Mouse (Mus musculus) adrenal gland, adult 18-20 months (tissue): ENCODE measurements around the gene Notch1. TPM values are rescaled to one million over a fixed set of nuclear protein-coding genes. Genes with fewer than 3 reads are reported as not detected.

Experiments
- DNase-seq, 2 experiments: peaks; one replicate each; pipeline ENCODE4 v3.0.0; 2021 to 2022; ENCODE audit warnings: low spot score in 2 of 2
- total RNA-seq, 2 experiments: library from RNA; stranded (reverse); gene quantifications; 1 replicate in 1 of 2; 2 replicates in 1 of 2; pipeline ENCODE4 v1.2.3; 2021

Notch1 gene
- total RNA-seq, 2 experiments from 2014 or later = 21.5 to 22.0 TPM

DNA sequence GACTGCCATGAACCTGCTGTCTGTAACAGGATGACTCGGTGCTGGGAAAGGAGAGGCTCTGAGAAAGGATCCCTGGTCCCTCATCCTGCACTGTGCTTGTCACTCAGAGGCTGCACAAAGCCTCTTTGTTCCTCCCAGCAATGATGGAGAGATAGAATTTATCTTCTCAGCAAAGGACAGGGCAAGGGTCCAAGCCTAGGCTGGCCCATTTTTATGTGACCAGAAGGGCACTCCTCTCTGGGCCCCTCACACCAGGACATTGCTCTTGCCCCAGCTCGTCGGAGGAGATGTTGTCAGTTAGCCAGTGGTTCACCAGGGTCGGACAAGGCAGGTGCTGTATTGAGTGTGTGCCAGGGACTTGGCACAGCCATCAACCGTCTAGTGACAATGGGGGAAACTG is 16.8 kb upstream of the Notch1 start:
- no peak for DNase-seq

DNA sequence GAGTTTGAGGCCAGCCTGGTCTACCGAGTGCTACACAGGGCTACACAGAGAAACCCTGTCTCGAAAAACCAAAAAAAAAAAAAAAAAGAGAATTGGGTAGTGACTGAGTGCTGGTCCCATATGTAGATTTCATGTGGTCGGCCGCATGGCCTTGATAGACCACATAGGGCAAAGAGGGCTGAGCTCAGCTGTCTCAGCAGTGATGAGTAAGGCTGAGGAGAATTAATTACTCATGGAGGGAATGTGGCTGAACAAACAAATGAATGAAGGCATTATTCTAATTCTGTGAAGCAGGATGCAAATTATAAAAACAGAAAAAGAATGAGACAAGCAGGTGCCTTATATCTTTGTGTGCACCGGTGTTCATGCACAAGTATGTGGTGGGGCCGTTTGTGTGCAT is 15.4 kb upstream of the Notch1 start:
- DNase-seq = no peak

- no peak for DNase-seq
Observed at GRCm38 (mm10) chr2:26529881-26530280, 13.4 kb upstream of the Notch1 start.

DNA sequence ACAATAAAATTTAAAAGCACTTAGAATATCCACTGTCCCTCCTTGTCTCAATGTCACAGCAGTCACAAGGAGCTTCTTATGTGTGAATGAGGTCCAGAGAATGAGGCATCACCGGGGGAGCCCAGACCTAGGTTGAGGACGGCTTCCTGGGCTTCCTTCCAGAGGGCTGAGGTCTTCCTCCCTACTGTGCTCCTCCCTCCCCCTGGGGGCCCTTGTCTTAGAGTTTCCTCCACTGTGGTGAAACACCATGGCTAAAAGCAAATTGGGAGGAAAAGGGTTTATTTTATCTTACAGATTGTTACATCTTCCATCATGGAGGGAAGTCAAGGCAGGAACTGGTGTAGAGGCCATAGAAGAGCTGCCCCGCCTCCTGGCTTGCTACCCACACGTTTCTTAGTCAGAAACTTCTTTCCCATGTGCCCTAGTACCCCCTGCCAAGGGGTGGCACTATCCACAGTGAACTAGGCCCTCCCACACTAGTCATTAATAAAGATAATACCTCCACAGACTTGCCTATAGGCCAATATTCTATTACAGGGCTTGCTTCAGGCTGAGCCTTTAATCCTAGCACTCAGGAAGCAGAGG is 12.8 kb upstream of the Notch1 start:
- DNase-seq = no peak

DNA sequence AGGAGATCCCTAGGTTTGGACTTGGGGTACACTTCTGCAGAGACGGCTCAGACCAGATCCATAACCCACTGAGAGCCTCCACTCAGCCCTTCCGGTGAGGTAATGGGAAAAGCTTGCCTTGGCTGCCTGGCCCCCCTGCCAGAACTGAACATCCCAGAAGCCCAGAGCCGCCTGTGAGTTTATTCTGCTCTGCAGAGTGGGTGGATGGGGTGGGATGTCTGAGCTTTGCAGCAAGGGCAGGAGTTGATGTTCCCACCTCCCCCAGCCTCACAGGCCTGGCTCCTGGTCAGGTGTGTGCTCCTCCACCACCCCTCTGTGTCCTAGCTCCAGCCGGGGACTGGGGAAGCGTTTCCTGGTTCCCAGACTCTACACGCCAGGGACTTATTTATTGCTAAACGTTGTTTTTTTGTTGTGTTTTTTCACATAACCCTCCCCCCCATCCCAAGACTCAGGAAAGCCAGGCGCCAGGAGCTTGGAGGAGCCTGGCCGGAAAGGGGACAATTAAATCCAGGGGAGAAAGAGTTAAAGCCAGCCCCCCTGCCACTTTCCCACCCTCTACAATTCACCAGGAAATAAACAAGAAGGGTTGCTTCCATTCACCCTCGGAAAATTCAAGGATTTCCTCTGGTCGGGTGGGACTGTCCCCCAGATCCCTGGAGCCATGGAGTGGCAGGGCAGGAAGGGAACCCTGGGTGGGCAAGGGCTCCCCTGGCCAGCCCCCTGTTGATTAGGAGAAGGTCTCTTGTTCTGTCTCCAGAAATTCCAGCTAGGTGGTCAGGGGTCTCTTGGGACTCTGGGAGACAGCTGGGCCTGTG is 10.2 kb upstream of the Notch1 start:
- DNase-seq = no peak

- DNase-seq = no peak
Observed at GRCm38 (mm10) chr2:26525355-26526018, 9.0 kb upstream of the Notch1 start.

DNA sequence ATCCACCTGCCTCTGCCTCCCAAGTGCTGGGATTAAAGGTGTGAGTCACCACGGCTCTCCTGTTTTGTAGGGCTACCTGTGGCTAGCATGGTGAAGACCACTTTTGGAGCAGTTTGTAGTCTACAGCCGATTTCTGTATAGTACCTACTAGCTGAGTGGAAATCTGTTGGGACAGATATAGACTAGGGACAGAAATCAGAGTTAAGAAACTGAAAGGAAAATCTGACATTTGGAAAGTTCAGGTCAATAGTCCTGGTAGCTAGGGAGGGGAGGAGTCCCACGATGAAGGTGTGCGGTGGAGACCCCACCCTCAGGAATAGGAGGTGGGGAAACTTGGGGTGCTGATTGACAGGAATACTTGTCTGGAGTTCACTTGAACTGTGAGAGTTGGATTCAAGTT is 5.9 kb upstream of the Notch1 start:
- no peak for DNase-seq

DNA sequence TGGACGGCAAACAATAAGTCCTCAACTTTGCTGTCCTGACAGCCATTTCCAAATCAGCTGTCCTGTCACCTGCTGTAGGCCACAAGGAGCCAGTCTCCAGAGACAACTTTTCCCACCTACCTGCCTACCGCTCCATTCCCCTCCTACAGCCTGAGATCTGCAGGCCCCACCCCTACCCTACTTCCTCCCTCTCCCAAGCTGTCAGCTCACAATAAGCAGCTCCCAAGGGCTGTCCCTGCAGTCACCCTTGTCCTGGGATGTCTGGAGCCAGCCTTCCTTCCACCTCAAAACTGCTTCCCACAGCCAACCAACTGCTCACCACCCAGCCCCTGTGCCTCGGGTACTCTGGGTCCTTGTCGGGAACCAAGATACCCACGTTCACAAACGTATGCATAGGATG is 3.3 kb upstream of the Notch1 start:
- no peak for DNase-seq

- no peak for DNase-seq
Observed at GRCm38 (mm10) chr2:26516987-26517386, 524 bp upstream of the Notch1 start.

GRCm38 (mm10) chr2:26515335-26515734 is 1.1 kb downstream of the Notch1 start:
- DNase-seq = no peak

DNA sequence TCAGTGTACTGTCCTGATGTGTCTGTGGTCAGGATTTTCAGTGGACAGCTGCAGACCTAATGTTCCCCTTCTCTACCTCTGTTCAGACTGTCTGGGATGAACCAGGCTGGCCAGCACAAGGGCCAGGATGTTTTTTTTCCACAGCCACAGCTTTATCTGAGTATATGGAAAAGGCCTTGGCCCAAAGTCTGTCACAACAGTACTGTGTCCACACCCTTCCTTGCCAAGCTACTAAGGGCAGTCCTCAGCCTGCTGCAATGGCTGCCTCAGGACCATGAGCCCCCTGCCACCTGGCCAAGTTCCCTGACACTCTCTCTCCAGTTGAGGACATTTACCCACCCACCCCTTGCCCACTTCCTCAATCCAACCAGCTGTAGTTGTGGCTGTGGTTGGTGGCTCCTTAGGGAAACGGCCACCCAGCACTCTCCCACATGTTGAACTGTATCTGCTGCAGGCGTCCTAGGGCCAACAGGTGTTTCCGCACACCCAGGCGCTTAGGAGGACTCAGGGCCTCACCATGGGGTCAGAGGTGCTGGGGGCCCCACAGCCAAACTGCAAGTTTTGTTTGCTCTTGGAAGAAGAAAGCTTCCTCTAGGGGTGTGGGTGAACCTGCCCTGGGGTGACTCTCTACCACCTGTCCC is 3.2 kb downstream of the Notch1 start:
- DNase-seq = no peak

- DNase-seq = no peak
Observed at GRCm38 (mm10) chr2:26508661-26509060, 7.8 kb downstream of the Notch1 start.

DNA sequence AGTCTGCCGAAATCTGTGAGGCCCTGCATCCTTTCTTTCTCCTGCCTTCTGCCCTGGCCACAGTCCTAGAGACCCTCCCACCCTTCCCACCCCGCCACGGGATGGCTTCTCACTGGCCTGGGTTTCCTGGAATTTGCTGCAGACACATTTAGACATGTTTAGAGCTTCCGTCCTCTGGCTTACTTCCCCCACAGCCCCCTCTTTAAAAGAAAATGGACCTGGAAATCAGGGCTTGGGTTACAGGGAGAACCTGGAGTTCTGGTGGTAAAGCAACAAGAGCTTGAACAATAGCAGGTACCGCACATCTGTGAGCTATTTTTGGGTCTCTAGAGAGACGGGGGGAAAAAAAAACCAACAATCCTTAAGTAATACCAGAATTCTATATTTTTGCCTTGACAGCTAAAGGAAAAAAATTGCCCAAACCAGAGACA is 8.5 kb downstream of the Notch1 start:
- no peak for DNase-seq

- DNase-seq = peak; percentile 71 to 75
Observed at GRCm38 (mm10) chr2:26507481-26507886, 9.0 kb downstream of the Notch1 start.

DNA sequence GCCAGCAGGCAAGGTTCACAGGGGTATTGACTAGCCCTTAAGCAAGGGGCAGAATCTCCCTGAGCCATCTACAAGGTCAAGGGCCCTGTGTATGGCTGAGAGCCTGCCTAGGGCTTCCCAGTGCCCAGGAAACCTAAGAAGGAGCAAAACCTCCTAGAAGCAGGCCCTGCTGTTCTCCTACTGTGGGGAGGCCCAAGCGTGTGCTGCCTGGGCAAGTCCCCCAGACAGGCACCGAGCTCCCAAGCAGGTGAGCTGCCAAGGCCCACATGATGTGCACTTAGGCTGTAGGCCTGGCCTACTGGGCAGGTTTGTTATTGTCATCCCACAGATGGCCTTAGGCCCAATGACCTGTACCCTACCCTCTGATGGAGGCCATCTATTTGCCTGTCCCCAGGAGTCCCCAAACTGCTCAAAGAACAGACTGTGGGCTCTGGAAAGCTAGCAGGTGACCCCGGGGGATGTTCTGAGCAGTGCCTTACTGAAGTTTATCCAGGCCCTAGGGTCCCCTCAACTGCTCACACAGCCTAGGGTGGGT is 9.7 kb downstream of the Notch1 start:
- DNase-seq = no peak

DNA sequence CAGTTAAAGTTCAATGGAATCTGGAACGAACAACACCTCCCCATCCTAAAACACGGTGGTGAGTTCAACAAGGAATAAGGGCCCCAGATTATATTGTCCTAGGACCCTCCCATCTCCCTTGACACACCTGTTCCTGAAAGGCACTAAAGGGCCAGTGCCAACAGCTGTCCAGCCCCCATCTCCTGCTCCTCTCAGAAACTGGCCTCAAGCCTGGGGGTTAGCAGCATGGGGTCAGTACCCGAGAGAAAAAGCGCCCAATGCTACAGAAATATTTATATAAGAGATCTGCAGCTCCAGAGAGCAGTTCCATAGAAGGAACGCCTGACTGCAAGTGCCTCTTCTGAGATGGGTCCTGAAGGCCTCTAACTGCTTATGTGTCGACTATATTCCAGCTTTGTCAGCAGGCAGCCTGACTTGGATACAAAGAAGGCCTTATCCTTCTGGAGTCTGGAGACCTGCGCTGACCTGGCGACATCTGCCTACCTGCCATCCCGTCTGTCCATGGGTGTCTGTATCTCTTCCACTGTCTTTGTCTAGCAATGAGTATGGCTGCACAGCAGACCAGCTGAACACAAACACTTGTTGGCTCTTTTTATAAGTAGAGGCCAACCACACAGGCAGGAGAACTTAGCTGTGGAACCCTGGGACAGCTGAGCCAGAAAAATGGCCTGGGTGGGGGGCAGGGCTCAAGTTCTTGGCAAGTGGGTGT is 11.5 kb downstream of the Notch1 start:
- no peak for DNase-seq

GRCm38 (mm10) chr2:26503661-26504575 is 12.5 kb downstream of the Notch1 start:
- peak; percentile 84 to 85 for DNase-seq

GRCm38 (mm10) chr2:26502863-26503631 is 13.4 kb downstream of the Notch1 start:
- peak; percentile 40 to 48 for DNase-seq

GRCm38 (mm10) chr2:26502299-26502862 is 14.1 kb downstream of the Notch1 start:
- DNase-seq = peak; percentile 42 to 61
